Mouse (Mus musculus) myocyte (in vitro differentiated cells): ENCODE data around the gene Apln.

Source experiments
- CEBPB ChIP-seq: IDR thresholded peaks from 2 replicates; pipeline ENCODE4 v1.6.1; 2011; ENCODE audit warnings: mild to moderate bottlenecking, moderate library complexity; ENCODE audit not compliant: poor library complexity, insufficient read depth, severe bottlenecking
- E2F4 ChIP-seq: IDR thresholded peaks from one replicate; pipeline ENCODE4 v1.6.1; 2011; ENCODE audit warnings: mild to moderate bottlenecking, control low read depth, moderate library complexity; ENCODE audit not compliant: insufficient read depth
- MAX ChIP-seq: IDR thresholded peaks from one replicate; pipeline ENCODE4 v1.6.1; 2011; ENCODE audit warnings: low read depth, mild to moderate bottlenecking, control low read depth
- MYOD1 ChIP-seq, 3 experiments: IDR thresholded peaks; one replicate each; pipeline ENCODE4 v1.6.1; 2011; ENCODE audit warnings: control low read depth in 2 of 3, low read depth in 2 of 3, mild to moderate bottlenecking in 2 of 3, moderate library complexity in 1 of 3; ENCODE audit not compliant: insufficient read length in 2 of 3, control insufficient read depth in 1 of 3
- MYOG ChIP-seq, 3 experiments: IDR thresholded peaks; one replicate each; pipeline ENCODE4 v1.6.1; 2011; ENCODE audit warnings: control low read depth in 2 of 3, low read depth in 2 of 3, mild to moderate bottlenecking in 2 of 3; ENCODE audit not compliant: insufficient read length in 2 of 3, control insufficient read depth in 1 of 3, insufficient read depth in 1 of 3
- POLR2A ChIP-seq: IDR thresholded peaks from one replicate; pipeline ENCODE4 v1.6.1; 2011; ENCODE audit warnings: low read depth, mild to moderate bottlenecking, control low read depth, moderate library complexity; ENCODE audit not compliant: insufficient read length
- POLR2AphosphoS2 ChIP-seq: IDR thresholded peaks from one replicate; pipeline ENCODE4 v1.6.1; 2011; ENCODE audit warnings: low read depth, control low read depth; ENCODE audit not compliant: insufficient read length
- REST ChIP-seq: IDR thresholded peaks from one replicate; pipeline ENCODE4 v1.6.1; 2011; ENCODE audit warnings: mild to moderate bottlenecking, control low read depth, moderate library complexity; ENCODE audit not compliant: insufficient read depth, insufficient read length
- TCF12 ChIP-seq: IDR thresholded peaks from one replicate; pipeline ENCODE4 v1.6.1; 2011; ENCODE audit warnings: mild to moderate bottlenecking, control low read depth; ENCODE audit not compliant: poor library complexity, insufficient read depth, severe bottlenecking
- USF1 ChIP-seq: IDR thresholded peaks from one replicate; pipeline ENCODE4 v1.6.1; 2011; ENCODE audit warnings: low read depth, mild to moderate bottlenecking, control low read depth, moderate library complexity

- TF ChIP-seq POLR2AphosphoS2 (no peak), MYOD1 (IDR thresholded peaks at IDR 0.05; ENCODE audit: control insufficient read depth in 1 of 3, insufficient read length in 2 of 3, low read depth in 2 of 3) (no peak), POLR2A (no peak), TCF12 (no peak), MAX (no peak), USF1 (no peak), MYOG (IDR thresholded peaks at IDR 0.05; ENCODE audit: control insufficient read depth in 1 of 3, insufficient read depth in 1 of 3, insufficient read length in 2 of 3, low read depth in 2 of 3) (no peak), REST (no peak), CEBPB (no peak), E2F4 (no peak)
Measured at GRCm38 (mm10) chrX:48031866-48032265, 2.8 kb downstream of the Apln start.
